Mouse (Mus musculus) adrenal gland, postnatal 36 days (tissue): ENCODE results near the gene Arl6ip6. TPM values are rescaled to one million over a fixed set of nuclear protein-coding genes. Genes with fewer than 3 reads are reported as not detected.

Experiments used
- total RNA-seq, 2 experiments: library from RNA; stranded (reverse); gene quantifications; 2 replicates each; pipeline ENCODE4 v1.2.3; 2021

Arl6ip6 gene
- total RNA-seq, 2 experiments from 2014 or later: 22.5 to 30.9 TPM

Other genes with a start within 250 kb of the Arl6ip6 start
- gene Prpf40a, start 442 bp upstream of the Arl6ip6 start, total RNA-seq: 10 to 100 TPM; 75.9 to 78.6 TPM